Mouse (Mus musculus) E14TG2a.4 (cell line): Measurements from ENCODE around the gene Plekhg5.

Source experiments
- CTCF ChIP-seq: conservative IDR thresholded peaks from 2 replicates; pipeline ENCODE4 v1.5.1; 2014; ENCODE audit warnings: low read length
- NANOG ChIP-seq: IDR thresholded peaks from 2 replicates; pipeline ENCODE4 v1.6.1; 2014; ENCODE audit warnings: borderline replicate concordance, low read length, mixed read lengths
- POU5F1 ChIP-seq: IDR thresholded peaks from 2 replicates; pipeline ENCODE4 v1.6.1; 2014; ENCODE audit warnings: low read length, borderline replicate concordance

DNA sequence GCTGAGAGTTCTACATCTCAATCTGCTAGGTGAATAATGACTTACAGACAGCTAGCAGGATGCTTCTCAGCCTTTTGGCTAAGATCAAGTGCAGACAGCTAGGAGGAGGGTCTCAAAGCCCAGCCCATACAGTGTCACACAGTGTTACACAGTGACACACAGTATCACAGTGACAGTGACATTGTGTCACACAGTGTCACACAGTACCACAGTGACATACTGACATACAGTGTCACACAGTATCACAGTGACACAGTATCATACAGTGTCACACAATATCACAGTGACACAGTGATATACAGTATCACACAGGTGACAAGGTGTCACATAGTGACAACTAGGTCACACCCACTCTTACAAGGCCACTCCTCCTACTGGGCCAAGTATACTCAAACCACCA, 5.0 kb upstream of the Plekhg5 start:
- no peak for TF ChIP-seq CTCF
- TF ChIP-seq NANOG: no peak
- no peak for TF ChIP-seq POU5F1
